Mouse (Mus musculus) naive thymus-derived CD4-positive, alpha-beta T cell, adult 2 months (primary cell): ENCODE data around the gene Slc51a.

ENCODE experiments used
- DNase-seq: peaks from one replicate; pipeline ENCODE4 v3.0.0-alpha.2; 2011; ENCODE audit warnings: low read depth

Gene Slc51a

DNA sequence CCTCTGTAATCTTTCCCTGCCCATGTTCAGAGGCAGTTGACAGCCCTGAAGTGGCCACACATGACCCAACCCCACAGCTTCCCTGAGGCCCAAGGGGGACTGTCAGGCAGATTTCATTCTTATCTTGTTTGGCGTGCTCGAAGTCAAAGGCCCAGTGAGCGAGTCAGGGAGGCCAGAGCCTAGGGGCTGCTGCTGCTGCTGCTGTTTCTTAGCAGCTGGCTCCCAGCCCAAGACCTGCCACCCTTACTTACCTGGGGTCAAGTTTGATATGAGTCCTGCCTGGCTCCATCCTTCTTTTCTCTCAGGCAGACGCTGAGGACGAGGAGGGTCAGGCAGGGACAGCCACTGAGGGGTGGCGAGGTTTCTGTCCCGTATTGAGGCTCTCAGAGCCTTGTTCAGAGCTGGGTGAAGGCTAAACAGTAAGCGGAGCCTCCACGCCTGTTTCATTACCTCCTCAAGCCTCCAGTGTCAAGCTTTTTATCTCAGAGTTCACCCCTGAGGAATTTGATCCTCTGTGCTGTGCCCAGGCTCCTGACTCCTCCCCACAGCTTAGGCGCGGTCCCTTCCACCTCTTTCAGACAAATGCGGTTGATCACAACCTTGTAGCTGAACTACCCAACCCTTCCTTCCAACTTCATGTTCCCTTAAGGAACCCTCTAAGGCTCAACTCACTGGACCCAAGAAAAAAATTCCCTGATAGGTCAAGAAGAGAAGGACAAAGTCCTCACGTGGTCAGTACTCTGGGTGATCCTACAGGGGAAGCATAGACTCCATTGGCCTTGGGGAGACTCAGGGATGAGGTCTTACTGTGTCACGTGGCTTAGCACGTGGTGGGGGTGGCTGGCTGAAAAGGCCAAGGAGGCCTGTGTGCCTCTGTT is at the start of gene Slc51a:
TSS of gene Slc51a (minus strand) at position 646 of the 878 bp plus-strand sequence.
- DNase-seq: no peak

DNA sequence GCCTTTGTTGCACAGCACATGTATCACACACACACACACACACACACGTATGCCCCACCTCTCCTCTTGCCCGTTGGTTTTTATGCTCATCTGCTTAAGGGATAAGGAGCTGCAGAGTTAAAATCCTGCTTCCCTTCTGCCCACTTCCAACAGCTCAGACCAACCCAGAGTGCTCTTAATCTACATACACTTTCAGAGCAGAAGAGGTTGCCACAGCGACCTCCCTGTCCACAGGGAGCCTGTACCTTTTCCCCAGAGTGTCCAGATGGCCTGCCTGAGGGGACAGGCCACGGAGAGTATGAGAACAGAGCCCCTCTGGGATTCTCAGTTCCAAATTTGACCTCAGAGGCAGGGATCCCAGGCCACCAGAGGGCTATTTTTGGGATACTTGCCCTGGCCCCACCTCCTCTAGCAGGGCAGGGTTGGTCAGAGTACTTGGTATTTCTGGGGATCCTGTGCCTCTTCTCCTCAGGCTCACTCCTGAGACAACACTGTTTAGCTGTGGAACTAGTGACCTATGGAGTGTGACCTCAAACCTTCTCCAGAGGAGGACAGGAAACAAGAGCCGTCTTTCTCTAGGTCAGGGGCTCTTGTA is 47.6 kb upstream of the Slc51a start:
- no peak for DNase-seq

DNA sequence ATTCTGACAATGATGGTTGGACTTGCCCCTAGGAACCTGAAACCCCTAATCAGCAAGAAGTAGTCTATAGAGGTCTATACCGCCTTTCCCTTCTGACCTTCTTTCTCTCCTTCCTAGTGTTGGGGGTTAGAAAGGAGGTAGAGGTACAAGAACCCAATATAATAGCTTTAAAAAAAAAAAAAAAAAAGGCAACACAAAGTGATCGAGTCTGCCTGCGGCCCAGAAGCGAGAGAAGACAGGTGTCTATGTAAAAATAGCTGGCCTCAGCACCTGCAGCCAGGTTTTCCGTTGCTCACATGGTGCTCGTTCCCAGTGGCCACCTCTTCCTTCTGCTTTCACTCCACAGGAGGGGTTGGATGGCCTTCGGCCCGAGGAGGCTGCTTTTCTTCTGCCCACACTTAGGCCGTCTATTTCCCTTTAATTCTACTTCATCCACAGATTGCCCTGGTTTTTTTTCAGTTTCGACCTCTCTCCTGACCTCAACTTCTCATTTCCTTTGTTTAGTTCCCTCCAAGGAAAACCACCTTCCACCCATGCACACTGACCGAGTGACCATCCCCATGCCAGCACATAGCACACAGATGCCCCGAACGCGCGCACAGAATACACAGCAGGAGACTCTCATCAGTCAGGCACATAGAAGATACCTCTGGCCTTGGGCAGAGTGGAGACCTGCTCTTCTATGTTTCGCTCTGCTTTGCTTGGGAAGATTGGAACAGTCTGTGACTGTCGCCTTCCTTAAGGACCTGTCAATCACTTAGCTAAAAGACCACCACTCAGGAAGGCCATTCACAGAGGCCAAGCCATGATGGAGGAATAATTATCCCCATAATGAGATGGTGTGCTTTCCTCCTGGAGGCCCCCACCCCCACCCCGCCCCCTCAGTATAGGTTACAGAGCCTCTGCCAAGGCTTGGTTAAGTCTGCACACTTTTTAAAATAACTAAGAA is 45.5 kb upstream of the Slc51a start:
- DNase-seq: no peak

DNA sequence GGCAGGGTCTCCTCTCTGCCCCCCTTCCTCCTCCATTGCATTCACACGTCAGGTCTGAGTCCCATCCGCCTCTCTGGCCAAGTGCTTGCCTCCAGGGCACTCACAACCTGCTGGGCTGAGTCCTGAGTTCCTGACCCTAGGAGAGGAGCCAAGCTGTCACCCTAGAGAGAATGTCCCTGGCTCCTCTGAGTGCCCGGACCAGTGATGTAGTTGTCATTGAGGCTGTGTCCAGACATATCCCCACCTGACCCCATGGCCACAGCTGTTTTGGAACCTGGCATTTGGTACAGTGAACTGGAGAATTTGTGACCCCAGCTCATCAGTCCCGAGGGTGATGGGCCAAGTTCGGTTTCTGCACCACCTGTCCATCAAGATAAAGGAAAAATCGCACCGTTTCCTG is 39.2 kb upstream of the Slc51a start:
- no peak for DNase-seq

DNA sequence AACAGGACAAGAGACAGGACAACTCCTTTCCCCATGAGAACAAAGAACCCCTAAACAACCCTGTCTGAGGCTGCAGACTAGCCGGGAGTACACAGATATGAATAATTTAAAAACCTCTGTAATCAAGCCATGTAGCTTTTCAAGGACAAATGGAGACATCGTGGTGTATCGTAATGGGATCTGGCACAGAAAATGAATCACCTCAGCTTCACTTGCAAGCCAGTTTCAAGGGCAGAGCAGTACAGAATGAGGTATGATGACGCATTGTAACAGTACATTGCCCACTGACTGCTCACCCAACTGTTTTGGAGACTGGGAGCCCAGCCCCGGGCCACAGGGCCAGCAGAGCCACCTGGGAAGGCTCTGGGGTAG is 36.6 kb upstream of the Slc51a start:
- DNase-seq: no peak

DNA sequence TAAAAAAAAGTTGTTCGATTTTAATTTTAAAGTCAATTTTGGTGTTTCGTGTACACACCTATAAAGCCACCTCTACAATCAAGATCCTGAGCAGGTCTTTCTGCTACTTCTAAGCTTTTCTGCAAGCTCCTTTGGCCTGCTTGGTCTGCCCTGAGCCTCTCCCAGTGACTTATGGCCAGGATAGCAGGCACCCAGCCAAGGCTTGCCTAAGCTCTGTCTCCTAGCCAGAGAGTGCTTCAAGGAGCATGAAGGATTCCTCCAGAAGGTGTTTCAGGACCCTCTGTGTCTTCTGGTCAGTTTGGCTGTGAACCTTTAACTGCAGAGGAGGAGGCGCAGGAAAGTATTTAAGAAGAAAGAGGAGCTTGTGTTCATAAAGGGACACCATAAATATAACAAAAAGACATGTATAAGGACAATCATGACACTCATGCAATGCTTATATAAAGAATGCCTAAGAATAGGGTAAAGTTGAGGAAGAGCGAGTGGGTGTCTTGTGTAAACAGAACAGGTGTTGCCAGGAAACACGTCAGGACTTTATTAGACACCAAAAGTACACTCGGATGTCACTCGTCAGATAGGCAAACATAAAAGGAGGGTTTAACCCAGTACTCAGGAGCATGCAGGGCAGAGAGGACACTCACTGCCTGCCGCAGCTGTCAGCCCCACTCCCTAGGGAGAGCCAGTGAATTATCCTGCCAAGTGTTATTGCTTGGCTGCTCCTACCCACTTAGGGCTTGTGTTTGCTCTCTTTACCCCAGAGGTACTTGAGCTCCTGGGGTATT is 36.0 kb upstream of the Slc51a start:
- DNase-seq: no peak

DNA sequence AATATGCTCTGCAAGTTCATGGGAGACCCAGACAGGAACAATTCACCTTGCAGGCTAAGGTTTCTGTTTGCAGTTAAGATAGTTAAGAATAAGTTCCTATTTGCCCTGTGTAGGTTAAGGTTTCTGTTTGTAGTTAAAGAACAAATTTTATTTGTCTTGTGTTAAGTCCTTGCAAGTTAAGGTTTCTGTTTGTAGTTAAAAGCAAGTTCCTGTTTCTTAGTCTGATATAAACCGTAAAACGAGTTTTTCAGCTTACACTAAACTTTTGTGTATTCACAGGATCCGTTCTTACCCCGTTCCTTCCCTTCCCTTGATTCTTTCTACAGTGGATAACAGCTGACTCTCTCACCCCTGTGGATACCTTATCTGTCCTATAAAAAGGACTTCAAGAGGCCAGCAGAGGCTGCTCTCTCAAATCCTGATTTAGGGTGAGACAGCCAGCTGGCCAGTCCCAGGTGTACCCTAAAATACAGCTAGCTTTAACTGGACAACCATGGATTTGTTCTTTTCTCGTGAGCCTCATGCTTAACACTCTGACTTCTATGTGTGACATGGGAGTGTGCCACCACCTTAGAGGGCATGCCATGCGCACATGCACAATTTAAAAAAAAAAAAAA is 35.0 kb upstream of the Slc51a start:
- DNase-seq: no peak

DNA sequence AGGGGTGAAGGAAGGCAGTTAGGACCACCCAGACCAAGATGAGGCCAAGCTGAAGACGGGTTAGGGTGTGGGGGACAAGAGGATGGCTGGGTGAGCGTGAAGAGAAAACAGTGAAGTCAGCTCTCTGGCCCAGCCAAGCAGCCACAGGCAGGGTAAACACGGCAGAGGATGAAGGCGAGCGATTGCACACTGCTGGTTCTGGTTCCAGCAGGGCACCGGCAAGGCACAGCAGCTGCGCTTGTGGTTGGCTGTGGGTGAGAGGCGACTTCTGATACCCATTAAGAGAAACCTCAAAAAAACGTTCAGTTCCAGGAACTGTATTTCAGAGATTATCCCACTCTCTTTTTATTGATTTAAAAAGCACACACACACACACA is 32.7 kb upstream of the Slc51a start:
- DNase-seq: peak; percentile 65

DNA sequence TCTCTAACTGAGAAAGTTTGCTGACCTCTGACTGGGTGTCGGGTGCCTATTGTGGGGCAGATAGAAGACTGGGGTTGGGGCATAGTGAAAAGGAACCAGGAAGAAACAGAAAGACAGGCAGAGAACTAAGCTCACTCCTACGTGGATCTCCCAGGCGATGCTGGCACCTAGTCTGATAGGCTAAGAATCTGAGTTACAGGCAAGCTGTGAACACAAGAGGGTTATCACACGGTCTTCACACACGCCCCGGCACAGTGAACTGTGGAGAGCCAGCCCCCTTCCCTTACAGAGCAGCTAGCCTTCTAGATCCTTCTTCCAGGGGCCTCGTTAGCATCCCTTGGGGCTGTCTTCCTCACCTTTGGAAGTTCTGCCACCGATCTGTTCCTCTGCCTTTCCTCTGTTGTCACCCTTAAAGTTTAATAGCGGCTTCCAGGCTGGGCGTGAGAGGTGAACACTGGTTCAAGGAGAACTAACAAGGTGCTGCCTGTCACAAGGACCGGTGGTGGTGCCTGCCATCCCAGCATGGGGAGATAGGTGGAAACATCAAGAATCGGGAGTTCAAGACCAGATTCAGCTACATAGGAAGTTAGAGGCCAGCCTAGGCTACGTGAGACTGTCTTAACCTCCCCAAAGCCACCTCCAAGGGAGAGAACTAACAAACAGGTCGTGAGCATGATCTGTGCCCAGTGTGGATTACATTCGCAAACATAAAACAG is 32.1 kb upstream of the Slc51a start:
- no peak for DNase-seq

DNA sequence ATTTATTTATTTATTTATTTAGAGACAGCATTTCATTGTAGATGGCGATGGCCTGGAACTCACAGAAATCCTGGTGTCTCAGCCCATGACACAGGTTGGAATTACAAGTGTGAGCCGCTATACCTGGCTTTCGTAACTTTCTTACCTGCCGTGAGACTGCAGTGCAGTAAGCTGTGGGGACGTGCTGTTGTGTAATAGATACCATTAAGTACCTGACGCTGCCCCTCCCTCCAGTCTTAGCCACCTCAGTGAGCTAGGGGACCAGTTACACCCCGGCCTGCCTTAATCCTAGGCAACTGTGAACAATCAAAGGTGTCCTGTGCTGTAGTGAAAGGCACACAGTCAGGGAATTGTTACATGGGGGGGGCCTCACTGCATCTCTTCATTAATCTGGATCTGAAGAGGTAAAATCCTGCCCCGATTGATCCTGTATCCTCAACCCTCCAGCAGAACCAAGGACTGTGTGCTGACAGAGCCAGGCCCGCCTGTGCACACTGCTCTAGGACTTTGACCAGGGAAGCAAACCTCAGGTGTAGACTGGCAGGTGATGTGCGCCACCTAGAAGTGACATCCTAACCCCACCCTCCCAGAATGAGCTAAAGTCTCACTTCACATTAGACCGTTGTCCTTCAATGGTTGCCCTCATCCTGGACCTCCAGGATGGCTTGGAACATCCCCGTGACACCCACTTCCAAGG is 30.3 kb upstream of the Slc51a start:
- no peak for DNase-seq

DNA sequence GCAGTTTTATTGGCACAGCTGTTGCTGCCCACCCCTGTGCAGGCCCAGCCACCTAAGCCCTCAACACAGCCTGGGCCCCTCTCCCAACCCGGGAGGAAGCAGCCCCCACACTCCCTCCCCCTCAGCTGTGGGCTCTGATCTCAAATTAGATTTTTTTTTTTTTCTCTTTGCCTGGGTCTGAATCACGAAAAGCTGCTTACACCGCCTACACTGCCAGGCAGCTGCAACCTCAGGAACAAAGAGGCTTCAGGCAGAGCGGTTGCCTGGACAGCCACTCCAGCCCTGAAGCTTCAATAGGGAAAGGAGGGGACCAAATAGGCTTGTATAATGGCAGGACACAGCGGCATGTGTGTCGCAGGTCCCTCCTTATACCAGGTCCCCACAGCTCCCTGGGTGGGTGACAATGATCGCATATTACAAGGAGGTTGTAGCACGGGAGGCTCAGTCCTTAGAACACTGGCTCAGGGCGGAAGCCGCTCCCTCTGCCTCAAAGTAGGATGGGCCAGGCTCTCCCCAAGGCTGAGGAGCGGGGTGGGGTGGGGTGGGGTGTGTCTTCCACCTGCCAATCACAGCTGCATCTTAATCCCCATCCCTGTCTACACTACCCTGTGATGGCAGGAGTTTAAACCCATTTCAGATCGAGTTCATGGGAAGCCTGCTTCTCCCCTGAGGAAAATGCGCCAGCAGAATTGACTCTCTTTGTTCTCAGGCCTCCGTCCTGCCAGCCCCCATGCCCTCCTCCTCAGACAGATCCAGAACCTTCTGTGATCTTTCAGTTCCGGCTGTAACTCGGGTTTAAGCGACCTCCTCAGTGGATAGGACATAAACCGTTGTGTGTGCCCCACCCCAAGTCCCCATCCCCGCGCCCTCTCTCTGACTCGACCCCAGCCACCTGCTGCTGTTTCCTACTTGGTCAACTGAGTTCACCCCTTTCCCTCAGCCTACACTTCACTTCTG is 28.6 kb upstream of the Slc51a start:
- DNase-seq: peak; percentile 58

DNA sequence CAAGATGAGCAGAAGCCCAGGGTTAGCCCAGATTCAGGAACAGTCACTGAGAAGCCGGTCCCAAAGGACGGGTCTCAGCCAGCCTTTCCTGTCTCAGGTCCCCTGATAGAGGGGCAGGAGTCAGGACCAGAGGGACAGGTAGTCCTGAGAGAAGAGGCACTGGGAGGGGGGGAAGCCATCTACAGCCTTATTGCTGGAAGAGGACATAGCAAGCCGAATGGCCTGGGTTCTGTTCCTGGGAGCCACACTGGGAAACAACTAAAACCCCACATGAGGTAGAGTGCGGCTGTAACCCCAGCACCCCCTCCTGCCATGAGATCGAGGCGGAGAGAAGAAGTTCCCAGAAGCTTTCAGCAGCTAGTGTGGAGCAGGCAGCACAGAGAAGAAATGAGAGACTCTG is 26.3 kb upstream of the Slc51a start:
- no peak for DNase-seq

DNA sequence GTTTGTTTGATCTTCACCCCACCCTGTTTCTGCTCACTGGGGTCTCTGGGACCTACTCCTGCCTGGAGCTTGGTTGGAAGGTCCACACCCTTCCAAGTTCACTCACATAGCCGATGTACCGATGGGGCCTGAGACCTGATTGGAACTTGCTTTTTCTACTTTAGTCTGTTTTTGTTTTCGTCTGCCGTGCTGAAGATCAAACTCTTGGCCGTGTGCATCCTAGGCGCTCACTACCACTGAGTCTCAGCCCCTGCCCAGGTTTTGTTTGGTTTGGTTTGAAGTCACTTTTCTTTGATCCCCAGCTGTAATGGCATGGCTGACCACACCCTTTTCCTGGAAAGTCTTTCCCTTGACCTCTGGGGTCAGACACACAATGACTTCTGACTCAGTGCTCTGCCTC is 25.7 kb upstream of the Slc51a start:
- no peak for DNase-seq

DNA sequence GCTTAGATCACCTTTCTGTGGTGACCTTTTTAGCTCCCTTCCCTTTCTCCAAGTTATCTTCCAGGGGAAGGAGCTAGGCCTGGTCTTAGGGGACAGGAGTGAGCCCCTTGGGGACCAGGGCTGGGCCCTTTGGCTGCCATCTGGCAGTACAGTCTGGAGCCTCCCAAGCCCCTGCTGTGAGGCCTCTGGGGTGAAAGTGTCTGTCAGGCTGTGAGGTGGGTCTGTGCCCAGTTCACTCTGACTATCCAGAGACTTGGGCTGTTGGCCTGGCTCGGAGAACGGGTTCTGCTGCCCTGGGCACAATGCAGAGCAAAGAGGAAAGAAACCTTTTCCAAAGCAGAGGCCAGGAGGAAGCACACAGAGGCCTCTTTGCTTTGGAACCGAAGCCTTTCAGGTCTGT is 25.2 kb upstream of the Slc51a start:
- DNase-seq: no peak

DNA sequence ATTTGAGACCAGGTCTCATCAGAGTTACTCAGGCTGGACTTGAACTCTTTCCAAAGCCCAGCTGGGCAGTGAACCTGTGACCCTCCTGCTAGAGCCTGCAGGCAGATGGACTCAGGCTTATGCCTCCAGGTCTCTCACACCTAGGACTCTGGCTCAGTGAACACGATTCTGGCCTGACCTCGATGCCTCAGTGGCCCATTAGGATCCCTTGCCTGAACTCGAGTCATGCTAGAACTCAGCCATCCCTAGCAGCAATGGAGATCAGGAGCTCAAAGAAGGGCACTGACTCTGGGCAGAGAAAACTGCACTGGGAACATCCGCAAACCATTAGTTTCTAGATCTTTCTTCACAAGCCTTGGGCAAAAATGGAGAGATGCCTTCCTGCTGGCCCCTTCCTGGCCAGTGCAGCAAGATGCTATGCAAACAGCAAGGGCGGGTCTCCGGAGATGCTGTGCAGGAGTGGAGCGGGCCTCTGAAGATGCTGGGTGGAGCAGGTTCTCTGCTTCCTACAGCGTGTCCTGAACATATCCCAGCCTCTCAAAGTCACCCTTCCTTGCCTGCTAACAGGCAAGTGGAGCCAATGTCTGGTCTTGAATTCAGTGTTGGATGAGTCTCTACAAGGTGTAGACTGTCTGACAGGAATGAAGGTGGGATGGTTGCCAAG is 24.3 kb upstream of the Slc51a start:
- no peak for DNase-seq

DNA sequence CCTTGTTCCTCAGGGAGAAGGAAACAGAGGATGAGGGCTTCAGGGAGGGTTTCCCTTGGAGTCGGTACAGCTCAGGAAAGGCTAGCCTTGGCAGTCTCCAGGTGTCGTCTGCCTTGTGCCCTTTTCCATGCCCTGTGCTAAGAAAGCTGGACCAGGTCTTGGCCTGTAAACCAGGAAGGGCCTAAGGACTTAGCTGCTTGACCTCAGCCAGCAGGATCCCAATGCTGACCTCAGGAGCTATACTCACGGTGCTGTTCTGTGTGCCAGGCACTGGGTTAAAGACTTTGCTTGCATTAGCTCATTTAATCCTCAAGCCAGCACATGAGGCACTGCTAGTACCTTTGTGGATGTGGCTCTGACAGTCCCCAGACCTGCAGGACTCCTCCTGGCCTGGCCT is 23.7 kb upstream of the Slc51a start:
- no peak for DNase-seq

DNA sequence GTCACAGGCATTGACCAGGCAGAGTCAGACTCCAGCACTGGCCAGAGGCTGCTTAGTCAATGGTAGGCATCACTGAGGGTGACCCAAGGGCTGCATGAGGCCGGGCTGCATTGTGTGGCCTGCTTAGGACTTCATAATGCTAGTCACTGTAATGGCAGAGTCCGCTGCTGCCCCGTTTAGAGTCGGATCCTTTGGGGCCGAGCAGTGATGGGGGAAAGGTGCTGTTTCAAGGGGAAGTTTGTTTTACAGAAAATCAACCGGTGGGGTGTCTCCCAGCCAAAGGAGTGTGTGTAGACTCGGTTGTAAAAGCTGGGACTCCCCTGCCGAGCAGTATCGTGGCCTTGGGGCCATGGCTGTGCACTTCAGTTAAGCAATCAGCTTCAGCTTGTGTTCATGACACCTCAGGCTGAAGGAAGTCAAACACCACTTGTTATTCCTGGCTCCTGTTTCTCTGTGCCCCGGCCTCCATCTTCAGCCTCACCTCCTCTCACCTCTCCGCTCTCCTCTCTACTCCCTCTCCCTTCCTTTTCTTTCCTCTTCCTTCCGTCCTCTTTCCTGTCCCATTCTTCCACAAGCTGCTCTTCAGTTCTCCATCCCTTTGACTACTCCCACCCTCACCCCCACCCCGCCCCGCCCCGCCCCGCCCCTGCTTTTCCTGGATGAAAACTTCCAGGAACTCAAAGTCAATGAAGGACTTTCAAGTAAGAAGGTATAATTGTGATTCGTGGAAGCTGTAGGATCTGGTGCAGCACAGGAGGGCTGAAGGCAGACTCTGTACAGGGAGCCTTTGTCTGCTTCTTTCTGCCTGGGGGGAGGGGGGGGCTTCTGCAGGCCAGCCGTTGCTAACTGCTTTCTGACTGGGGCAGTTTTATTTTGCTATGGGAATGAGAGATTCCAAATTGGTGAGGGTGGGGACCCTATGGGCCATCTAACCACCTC is 23.0 kb upstream of the Slc51a start:
- DNase-seq: no peak
